Mouse (Mus musculus) forebrain, embryonic 12.5 days (tissue): ENCODE results near the gene Trit1. TPM values are rescaled to one million over a fixed set of nuclear protein-coding genes. Genes with fewer than 3 reads are reported as not detected.
A peak's percentile ranks its signal among the peaks of the same experiment; 100 is the strongest.

ENCODE experiments used
- ATAC-seq: fragments of 200-750 bp; cut with Nextera tagmentation; 2 replicates; pipeline ENCODE4 v1.8.0; 2017; ENCODE audit warnings: moderate TSS enrichment; ENCODE audit not compliant: low FRiP score
- H3K27ac ChIP-seq: fragments of 300-500 bp; sonication (generic); 2 replicates; pipeline ENCODE4 v1.5.1; 2016; ENCODE audit warnings: mild to moderate bottlenecking
- H3K27me3 ChIP-seq: fragments of 300-500 bp; sonication (generic); 2 replicates; pipeline ENCODE4 v1.6.1; 2016; ENCODE audit warnings: mild to moderate bottlenecking
- H3K36me3 ChIP-seq: fragments of 300-500 bp; sonication (generic); replicated peaks from 2 replicates; pipeline ENCODE4 v1.6.1; 2016; ENCODE audit warnings: mild to moderate bottlenecking
- H3K4me1 ChIP-seq: fragments of 300-500 bp; sonication (generic); 2 replicates; pipeline ENCODE4 v1.6.1; 2016
- H3K4me2 ChIP-seq: fragments of 300-500 bp; sonication (generic); 2 replicates; pipeline ENCODE4 v1.6.1; 2016; ENCODE audit warnings: mild to moderate bottlenecking, moderate library complexity
- H3K4me3 ChIP-seq: fragments of 300-500 bp; sonication (generic); replicated peaks from 2 replicates; pipeline ENCODE4 v1.5.1; 2016; ENCODE audit warnings: mild to moderate bottlenecking
- H3K9ac ChIP-seq: fragments of 300-500 bp; sonication (generic); 2 replicates; pipeline ENCODE4 v1.6.1; 2016; ENCODE audit warnings: mild to moderate bottlenecking
- H3K9me3 ChIP-seq: fragments of 300-500 bp; sonication (generic); 2 replicates; pipeline ENCODE4 v1.6.1; 2016
- WGBS: fragments of 180-500 bp; shearing (Covaris S2); methylation state at CpG from one replicate; pipeline ENCODE4 v1.1.7; 2016; 5-methylcytosine and 5-hydroxymethylcytosine counted together
- polyA plus RNA-seq: library from polyadenylated mRNA; unstranded; fragments of >200 nt; fragmentation: Nextera tagmentation; extraction: Ambion mirVana; gene quantifications from 2 replicates; pipeline ENCODE4 v1.2.1, GENCODE M21; 2016

Trit1 gene
- polyA plus RNA-seq, 1 experiment from 2014 or later = 29.3 TPM

GRCm38 (mm10) chr4:123026597-123026996, 10.2 kb downstream of the Trit1 start:
- peaks cover 53% of the 10 kb centered on the region for H3K36me3 ChIP-seq
- no peak overlapping the region for H3K9ac ChIP-seq
- no peak overlapping the region for H3K4me3 ChIP-seq
- H3K4me2 ChIP-seq = no peak overlapping the region
- H3K27ac ChIP-seq = no peak overlapping the region
- ATAC-seq = no peak
- no peaks in the 10 kb centered on the region for H3K9me3 ChIP-seq
- no peaks in the 10 kb centered on the region for H3K4me1 ChIP-seq
- 87% methylated on average over 4 of the region's 4 CpGs for WGBS
- H3K27me3 ChIP-seq = no peaks in the 10 kb centered on the region

GRCm38 (mm10) chr4:123034841-123035240, 18.4 kb downstream of the Trit1 start:
- ATAC-seq = no peak
- H3K4me3 ChIP-seq = no peak overlapping the region
- H3K27ac ChIP-seq = no peak overlapping the region
- 0 out of 2 replicates have a peak, but pooled peaks cover 3% of the 10 kb centered on the region for H3K4me1 ChIP-seq
- H3K27me3 ChIP-seq = no peaks in the 10 kb centered on the region
- no peak overlapping the region for H3K4me2 ChIP-seq
- WGBS = 91% methylated on average over 2 of the region's 2 CpGs
- H3K36me3 ChIP-seq = peaks cover 37% of the 10 kb centered on the region
- no peaks in the 10 kb centered on the region for H3K9me3 ChIP-seq
- no peak overlapping the region for H3K9ac ChIP-seq

GRCm38 (mm10) chr4:123035636-123036035, 19.2 kb downstream of the Trit1 start:
- Histone ChIP-seq H3K27ac (no peak overlapping the region), H3K4me2 (no peak overlapping the region), H3K27me3 (no peaks in the 10 kb centered on the region), H3K9ac (no peak overlapping the region), H3K9me3 (no peaks in the 10 kb centered on the region), H3K4me3 (no peak overlapping the region), H3K36me3 (peaks cover 45% of the 10 kb centered on the region), H3K4me1 (0 out of 2 replicates have a peak, but pooled peaks cover 3% of the 10 kb centered on the region)
- no peak for ATAC-seq
- whole genome bisulfite sequencing = 90% methylated on average over 2 of the region's 2 CpGs

- 0 out of 2 replicates have a peak, but pooled peaks cover 3% of the 10 kb centered on the region for H3K4me1 ChIP-seq
- WGBS = 72% methylated on average over 3 of the region's 3 CpGs
Observed at GRCm38 (mm10) chr4:123036710-123037109, 20.3 kb downstream of the Trit1 start.

GRCm38 (mm10) chr4:123041131-123041530, 24.7 kb downstream of the Trit1 start:
- 94% methylated on average over 6 of the region's 6 CpGs for WGBS
- H3K9me3 ChIP-seq = no peaks in the 10 kb centered on the region

More at GRCm38 (mm10) chr4:123036710-123037109, 20.3 kb downstream of the Trit1 start:
- Histone ChIP-seq H3K36me3 (peaks cover 38% of the 10 kb centered on the region), H3K4me3 (no peak overlapping the region), H3K9me3 (no peaks in the 10 kb centered on the region), H3K27ac (no peak overlapping the region), H3K9ac (no peak overlapping the region), H3K27me3 (no peaks in the 10 kb centered on the region), H3K4me2 (no peak overlapping the region)
- no peak for ATAC-seq

GRCm38 (mm10) chr4:123043858-123044257, 27.5 kb downstream of the Trit1 start:
- Histone ChIP-seq H3K36me3 (peaks cover 70% of the 10 kb centered on the region), H3K4me2 (no peak overlapping the region), H3K4me3 (no peak overlapping the region), H3K9ac (no peak overlapping the region), H3K4me1 (peaks cover 7% of the 10 kb centered on the region; the same call in 1 of the 2 replicates), H3K27ac (0 out of 2 replicates have a peak overlapping the region, but pooled peaks have one; percentile 38), H3K9me3 (no peaks in the 10 kb centered on the region), H3K27me3 (no peaks in the 10 kb centered on the region)
- ATAC-seq = peak; percentile 51; the same call in 1 of the 2 replicates
- WGBS = 39% methylated on average over 1 of the region's 1 CpGs

More at GRCm38 (mm10) chr4:123041131-123041530, 24.7 kb downstream of the Trit1 start:
- H3K36me3 ChIP-seq = peaks cover 51% of the 10 kb centered on the region
- no peak overlapping the region for H3K4me3 ChIP-seq
- H3K27ac ChIP-seq = no peak overlapping the region
- H3K27me3 ChIP-seq = no peaks in the 10 kb centered on the region
- no peak for ATAC-seq
- H3K4me1 ChIP-seq = peaks cover 9% of the 10 kb centered on the region; the same call in 1 of the 2 replicates
- no peak overlapping the region for H3K4me2 ChIP-seq
- no peak overlapping the region for H3K9ac ChIP-seq

- Histone ChIP-seq H3K4me1 (peaks cover 16% of the 10 kb centered on the region), H3K27me3 (no peaks in the 10 kb centered on the region), H3K9me3 (no peaks in the 10 kb centered on the region), H3K4me2 (no peak overlapping the region), H3K4me3 (no peak overlapping the region), H3K36me3 (peaks cover 72% of the 10 kb centered on the region), H3K27ac (no peak overlapping the region), H3K9ac (no peak overlapping the region)
- WGBS = 94% methylated on average over 4 of the region's 4 CpGs
- no peak for ATAC-seq
Observed at GRCm38 (mm10) chr4:123044842-123045241, 28.4 kb downstream of the Trit1 start.

GRCm38 (mm10) chr4:123046300-123046699, 29.9 kb downstream of the Trit1 start:
- Histone ChIP-seq H3K9me3 (no peaks in the 10 kb centered on the region), H3K4me3 (no peak overlapping the region), H3K27ac (peak overlapping the region; percentile 32; the same call in 1 of the 2 replicates), H3K27me3 (no peaks in the 10 kb centered on the region), H3K4me1 (peaks cover 31% of the 10 kb centered on the region), H3K4me2 (no peak overlapping the region), H3K9ac (no peak overlapping the region), H3K36me3 (peaks cover 72% of the 10 kb centered on the region)
- 80% methylated on average over 3 of the region's 3 CpGs for WGBS
- no peak for ATAC-seq

GRCm38 (mm10) chr4:123050681-123051211, 34.3 kb downstream of the Trit1 start:
- H3K4me1 ChIP-seq = peaks cover 39% of the 10 kb centered on the region
- peak; percentile 89 for ATAC-seq
- H3K27ac ChIP-seq = peak overlapping the region; percentile 81
- no peak overlapping the region for H3K4me2 ChIP-seq
- H3K36me3 ChIP-seq = peaks cover 92% of the 10 kb centered on the region
- no peaks in the 10 kb centered on the region for H3K9me3 ChIP-seq
- H3K4me3 ChIP-seq = no peak overlapping the region
- no peak overlapping the region for H3K9ac ChIP-seq
- 48% methylated on average over 5 of the region's 5 CpGs for WGBS
- no peaks in the 10 kb centered on the region for H3K27me3 ChIP-seq

- H3K27ac ChIP-seq = peak overlapping the region; percentile 81
- H3K9me3 ChIP-seq = no peaks in the 10 kb centered on the region
- peak; percentile 68 for ATAC-seq
- no peak overlapping the region for H3K4me3 ChIP-seq
- peaks cover 39% of the 10 kb centered on the region for H3K4me1 ChIP-seq
- no peak overlapping the region for H3K9ac ChIP-seq
- H3K4me2 ChIP-seq = no peak overlapping the region
- 44% methylated on average over 11 of the region's 11 CpGs for WGBS
- no peaks in the 10 kb centered on the region for H3K27me3 ChIP-seq
- peaks cover 89% of the 10 kb centered on the region for H3K36me3 ChIP-seq
Observed at GRCm38 (mm10) chr4:123053179-123053578, 36.8 kb downstream of the Trit1 start.

- H3K36me3 ChIP-seq = peaks cover 80% of the 10 kb centered on the region
- WGBS = 73% methylated on average over 16 of the region's 16 CpGs
- no peaks in the 10 kb centered on the region for H3K27me3 ChIP-seq
- no peak overlapping the region for H3K9ac ChIP-seq
- H3K9me3 ChIP-seq = no peaks in the 10 kb centered on the region
- H3K4me1 ChIP-seq = peaks cover 35% of the 10 kb centered on the region
- no peak overlapping the region for H3K4me2 ChIP-seq
- no peak for ATAC-seq
- peak overlapping the region; percentile 66 for H3K27ac ChIP-seq
- H3K4me3 ChIP-seq = no peak overlapping the region
Observed at GRCm38 (mm10) chr4:123054172-123054790, 37.9 kb downstream of the Trit1 start.

GRCm38 (mm10) chr4:123056560-123057109, 40.2 kb downstream of the Trit1 start:
- H3K27ac ChIP-seq = no peak overlapping the region
- H3K4me3 ChIP-seq = no peak overlapping the region
- no peak for ATAC-seq
- H3K4me2 ChIP-seq = no peak overlapping the region
- H3K27me3 ChIP-seq = no peaks in the 10 kb centered on the region
- peaks cover 16% of the 10 kb centered on the region for H3K4me1 ChIP-seq
- WGBS = 91% methylated on average over 3 of the region's 3 CpGs
- no peak overlapping the region for H3K9ac ChIP-seq
- H3K36me3 ChIP-seq = peaks cover 59% of the 10 kb centered on the region
- H3K9me3 ChIP-seq = no peaks in the 10 kb centered on the region
